Mouse (Mus musculus): ENCODE measurements around the gene Gm20931.
"Not testable (repeated sequence)": the region's sequence is repeated elsewhere in the genome, so short reads cannot be mapped to it uniquely, and the experiment has no call there.

Gm20931 gene

DNA sequence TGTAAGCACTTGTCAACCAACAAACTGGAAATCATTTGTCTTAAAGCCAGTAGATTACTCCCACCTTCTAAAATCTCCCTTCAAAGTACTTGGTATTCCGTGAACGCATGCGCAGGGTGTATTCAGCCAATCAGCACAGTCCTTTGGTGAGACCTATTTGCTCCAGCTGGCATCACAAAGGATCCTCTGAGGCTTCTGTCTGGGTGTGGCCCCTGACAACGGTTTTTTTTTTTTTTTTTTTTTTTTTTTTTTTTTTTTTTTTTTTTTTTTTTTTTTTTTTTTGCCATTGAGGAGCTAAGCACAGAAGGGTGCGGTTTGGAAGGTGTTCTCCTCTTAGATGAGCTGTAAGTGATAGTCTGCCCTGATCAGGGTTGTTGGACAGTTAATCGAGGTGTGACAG, at the start of gene Gm20931:
TSS of gene Gm20931 (plus strand) at position 301 of the 400 bp plus-strand sequence.
- not testable (repeated sequence) for DNase-seq
